Mouse (Mus musculus) cerebellum, adult 2 months (tissue): ENCODE data around the gene Hoxa4. TPM values are rescaled to one million over a fixed set of nuclear protein-coding genes. Genes with fewer than 3 reads are reported as not detected.

Experiments used
- DNase-seq, 2 experiments: peaks; one replicate each; pipeline ENCODE4 v3.0.0; 2021
- H3K27ac ChIP-seq: fragments of 200-500 bp; 2 replicates; pipeline ENCODE4 v1.5.1; 2012; ENCODE audit warnings: low read length, control low read depth, inconsistent platforms; ENCODE audit not compliant: insufficient read depth
- H3K27me3 ChIP-seq: fragments of 200-500 bp; 2 replicates; pipeline ENCODE4 v1.6.1; 2012; ENCODE audit warnings: inconsistent platforms, mild to moderate bottlenecking, low read length, moderate library complexity; ENCODE audit not compliant: control insufficient read depth, insufficient read depth
- H3K4me1 ChIP-seq: fragments of 200-500 bp; 2 replicates; pipeline ENCODE4 v1.6.1; 2011; ENCODE audit warnings: low read length; ENCODE audit not compliant: control insufficient read depth, insufficient read depth
- H3K4me3 ChIP-seq: fragments of 200-500 bp; replicated peaks from 2 replicates; pipeline ENCODE3; 2011; ENCODE audit warnings: mild to moderate bottlenecking, low read depth, low read length, control low read depth; ENCODE audit not compliant: insufficient read depth
- CTCF ChIP-seq: fragments of 200-500 bp; IDR thresholded peaks from 2 replicates; pipeline ENCODE4 v1.5.1; 2011; ENCODE audit warnings: low read depth, mild to moderate bottlenecking, control low read depth, low read length, moderate library complexity, borderline replicate concordance; ENCODE audit not compliant: insufficient read depth
- POLR2A ChIP-seq: fragments of 200-500 bp; IDR thresholded peaks from 2 replicates; pipeline ENCODE4 v1.6.1; 2011; ENCODE audit warnings: low read length, control low read depth, borderline replicate concordance; ENCODE audit not compliant: insufficient read depth
- WGBS: fragments of 180-500 bp; shearing (Covaris S2); methylation state at CpG from one replicate; pipeline ENCODE4 v1.1.7; 2018; 5-methylcytosine and 5-hydroxymethylcytosine counted together
- polyA plus RNA-seq: library from polyadenylated mRNA; depleted of rRNA; stranded (reverse); fragments of >200 nt; gene quantifications from 2 replicates; pipeline ENCODE4 v1.2.3, GENCODE M21; 2012

The Hoxa4 gene
- polyA plus RNA-seq, 1 experiment, result 5.1 TPM

GRCm38 (mm10) chr6:52189909-52190308 is 1.6 kb downstream of the Hoxa4 start:
- Histone ChIP-seq H3K4me3 (no peak overlapping the region), H3K27me3 (peaks cover 19% of the 10 kb centered on the region; the same call in 1 of the 2 replicates), H3K4me1 (no peaks in the 10 kb centered on the region), H3K27ac (no peak overlapping the region)
- WGBS, result 9% methylated on average over 8 of the region's 8 CpGs
- no peak for TF ChIP-seq POLR2A
- no peak for TF ChIP-seq CTCF
- no peak for DNase-seq

GRCm38 (mm10) chr6:52189172-52189591 is 2.4 kb downstream of the Hoxa4 start:
- H3K27me3 ChIP-seq, result peaks cover 19% of the 10 kb centered on the region; the same call in 1 of the 2 replicates
- no peak for TF ChIP-seq CTCF
- no peak for TF ChIP-seq POLR2A
- no peak overlapping the region for H3K4me3 ChIP-seq
- no peak for DNase-seq
- no peak overlapping the region for H3K27ac ChIP-seq
- no peaks in the 10 kb centered on the region for H3K4me1 ChIP-seq
- 14% methylated on average over 5 of the region's 5 CpGs for WGBS

GRCm38 (mm10) chr6:52186500-52186899 is 5.1 kb downstream of the Hoxa4 start:
- Histone ChIP-seq H3K27me3 (peaks cover 14% of the 10 kb centered on the region; the same call in 1 of the 2 replicates), H3K4me3 (no peak overlapping the region), H3K4me1 (no peaks in the 10 kb centered on the region), H3K27ac (no peak overlapping the region)
- 11% methylated on average over 1 of the region's 1 CpGs for WGBS
- DNase-seq, result no peak
- TF ChIP-seq CTCF, result no peak
- TF ChIP-seq POLR2A, result no peak

- Histone ChIP-seq H3K4me3 (no peak overlapping the region), H3K4me1 (no peaks in the 10 kb centered on the region), H3K27me3 (peaks cover 7% of the 10 kb centered on the region; the same call in 1 of the 2 replicates), H3K27ac (no peak overlapping the region)
- TF ChIP-seq CTCF (no peak), POLR2A (no peak)
- 10% methylated on average over 3 of the region's 3 CpGs for WGBS
- no peak for DNase-seq
These were observed 5.7 kb downstream of the Hoxa4 start for GRCm38 (mm10) chr6:52185834-52186233.

- WGBS, result 2% methylated on average over 19 of the region's 19 CpGs
- no peak overlapping the region for H3K27ac ChIP-seq
- TF ChIP-seq CTCF, result no peak
- TF ChIP-seq POLR2A, result no peak
- no peak for DNase-seq
- no peak overlapping the region for H3K4me3 ChIP-seq
- H3K27me3 ChIP-seq, result peaks cover 8% of the 10 kb centered on the region; the same call in 1 of the 2 replicates
- no peaks in the 10 kb centered on the region for H3K4me1 ChIP-seq
These were observed 6.3 kb downstream of the Hoxa4 start for GRCm38 (mm10) chr6:52185222-52185621.

- H3K27me3 ChIP-seq, result peaks cover 7% of the 10 kb centered on the region; the same call in 1 of the 2 replicates
- no peak for TF ChIP-seq CTCF
- TF ChIP-seq POLR2A, result no peak
- no peak for DNase-seq
- H3K27ac ChIP-seq, result no peak overlapping the region
- 3% methylated on average over 6 of the region's 6 CpGs for WGBS
- H3K4me3 ChIP-seq, result no peak overlapping the region
- no peaks in the 10 kb centered on the region for H3K4me1 ChIP-seq
These were observed 6.9 kb downstream of the Hoxa4 start for GRCm38 (mm10) chr6:52184668-52185067.

- Histone ChIP-seq H3K27me3 (peaks cover 7% of the 10 kb centered on the region; the same call in 1 of the 2 replicates), H3K4me1 (no peaks in the 10 kb centered on the region), H3K4me3 (no peak overlapping the region), H3K27ac (no peak overlapping the region)
- TF ChIP-seq POLR2A (no peak), CTCF (no peak)
- 9% methylated on average over 10 of the region's 10 CpGs for WGBS
- DNase-seq, result no peak
These were observed 8.1 kb downstream of the Hoxa4 start for GRCm38 (mm10) chr6:52183311-52184080.

- no peak overlapping the region for H3K27ac ChIP-seq
- no peak for DNase-seq
- 14% methylated on average over 1 of the region's 1 CpGs for WGBS
- no peak for TF ChIP-seq CTCF
- TF ChIP-seq POLR2A, result no peak
- no peaks in the 10 kb centered on the region for H3K4me1 ChIP-seq
- H3K27me3 ChIP-seq, result peaks cover 7% of the 10 kb centered on the region; the same call in 1 of the 2 replicates
- no peak overlapping the region for H3K4me3 ChIP-seq
These were observed 8.8 kb downstream of the Hoxa4 start for GRCm38 (mm10) chr6:52182793-52183192.
